Mouse (Mus musculus): ENCODE measurements around the gene Commd3. TPM values are rescaled to one million over a fixed set of nuclear protein-coding genes. Genes with fewer than 3 reads are reported as not detected.

Gene Commd3
- polyA plus RNA-seq, 1 experiment = 121 TPM

DNA sequence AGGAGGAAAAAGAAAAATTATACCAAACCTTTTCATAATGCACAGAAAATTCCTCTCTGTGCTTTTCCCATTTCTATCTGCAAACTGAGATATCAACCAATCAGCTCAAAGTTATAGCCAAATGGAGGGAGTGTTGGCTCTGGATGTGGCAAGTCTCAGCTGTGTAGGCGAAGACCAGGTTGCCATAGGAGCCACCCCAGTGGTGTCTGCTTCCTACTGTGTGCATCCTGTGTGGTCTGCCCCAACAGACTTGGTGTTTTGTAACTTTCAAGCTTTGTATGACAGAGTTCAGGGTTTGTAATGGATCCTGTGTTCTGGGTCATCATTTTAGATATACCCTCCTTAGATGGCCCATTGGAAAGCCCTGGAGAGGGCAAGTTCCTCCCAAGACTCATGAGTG, 52.3 kb downstream of the Commd3 start:
- Histone ChIP-seq H3K4me2 (ENCODE audit: low read depth) (no peak overlapping the region), H3K27me3 (ENCODE audit: control insufficient read depth, insufficient read depth, insufficient read length) (no peaks in the 10 kb centered on the region), H3K4me3 (no peak overlapping the region), H3K79me2 (ENCODE audit: control insufficient read depth, insufficient read depth) (no peaks in the 10 kb centered on the region), H3ac (ENCODE audit: control insufficient read depth, insufficient read length) (no peak overlapping the region), H3K36me3 (ENCODE audit: control insufficient read depth, insufficient read depth) (no peaks in the 10 kb centered on the region)
- TF ChIP-seq POLR2AphosphoS2 (IDR thresholded peaks at IDR 0.05; ENCODE audit: insufficient read length, low read depth) (no peak), CEBPB (IDR thresholded peaks at IDR 0.05; ENCODE audit: insufficient read depth, poor library complexity, severe bottlenecking) (no peak), TCF12 (IDR thresholded peaks at IDR 0.05; ENCODE audit: insufficient read depth, poor library complexity, severe bottlenecking) (no peak), POLR2A (IDR thresholded peaks at IDR 0.05; ENCODE audit: insufficient read length, low read depth) (no peak), TCF3 (IDR thresholded peaks at IDR 0.05; ENCODE audit: insufficient read length, low read depth) (no peak), MAX (IDR thresholded peaks at IDR 0.05; ENCODE audit: low read depth) (no peak), MYOD1 (IDR thresholded peaks at IDR 0.05; ENCODE audit: control insufficient read depth in 1 of 3, insufficient read length in 2 of 3, low read depth in 2 of 3) (no peak), REST (IDR thresholded peaks at IDR 0.05; ENCODE audit: insufficient read depth, insufficient read length) (no peak), SRF (IDR thresholded peaks at IDR 0.05; ENCODE audit: control insufficient read depth, insufficient read length, low read depth) (no peak)

Other genes with a start within 250 kb of the Commd3 start
- 15.6 TPM for gene Bmi1, start 4.6 kb downstream of the Commd3 start, polyA plus RNA-seq (2012; fragmentation: generic; extraction: Trizol)
- 0.62 TPM for gene Spag6, start 21.6 kb downstream of the Commd3 start, polyA plus RNA-seq (2012; fragmentation: generic; extraction: Trizol)

All from myocyte (in vitro differentiated cells).